Mouse (Mus musculus) stomach, postnatal 0 days (tissue): ENCODE data around the gene Col4a1.

Experiments used
- CTCF ChIP-seq: IDR thresholded peaks from 2 replicates; pipeline ENCODE4 v1.5.1; 2016; ENCODE audit warnings: antibody characterized with exemption, low read depth, mild to moderate bottlenecking, moderate library complexity
- EP300 ChIP-seq: optimal IDR thresholded peaks from 2 replicates; pipeline ENCODE3; 2016; ENCODE audit warnings: antibody characterized with exemption

DNA sequence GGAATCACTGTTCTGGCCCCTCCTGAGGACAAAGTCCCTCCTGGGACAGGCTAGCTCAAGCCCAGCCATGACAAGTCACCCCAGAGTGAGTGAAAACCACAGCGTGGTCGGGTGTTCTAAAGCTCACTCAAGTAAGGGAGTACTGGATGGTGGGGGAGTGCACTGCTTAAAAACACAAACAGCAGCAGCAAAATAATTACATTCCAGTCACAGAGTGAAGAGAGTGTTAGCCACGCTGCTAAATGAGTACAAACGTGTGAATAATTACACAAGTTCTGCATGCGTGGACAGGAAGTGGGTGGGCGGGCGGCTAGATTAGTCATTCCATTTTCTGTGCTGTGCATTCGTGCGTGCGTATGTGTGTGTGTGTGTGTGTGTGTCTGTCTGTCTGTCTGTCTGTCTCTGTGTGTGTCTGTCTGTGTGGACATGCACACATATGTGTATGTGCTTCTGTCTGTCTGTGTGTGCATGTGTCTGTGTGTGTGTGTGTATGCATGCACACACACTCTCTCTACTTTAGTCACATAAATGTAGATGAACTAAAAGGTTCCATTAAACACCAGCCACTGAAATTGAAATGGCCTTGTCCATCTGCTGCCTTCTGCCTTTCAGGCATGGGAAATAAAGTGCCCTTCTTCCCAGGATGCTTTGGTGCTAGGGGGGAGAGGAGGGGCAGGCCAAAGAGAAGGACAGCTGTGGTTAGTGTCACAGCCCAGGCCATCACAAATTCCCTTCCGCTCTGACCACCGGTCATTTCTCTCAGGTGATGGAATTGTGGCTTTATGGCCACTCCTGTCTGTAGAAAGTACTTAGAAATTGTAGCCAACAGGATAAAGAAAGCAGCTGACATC is 109.1 kb downstream of the Col4a1 start:
- TF ChIP-seq CTCF (no peak), EP300 (no peak)
